Mouse (Mus musculus) kidney, postnatal 10 days (tissue): ENCODE measurements around the gene Txk.

Experiments used
- DNase-seq: peaks from one replicate; pipeline ENCODE4 v3.0.0; 2021; ENCODE audit warnings: mixed read lengths

Txk gene

DNA sequence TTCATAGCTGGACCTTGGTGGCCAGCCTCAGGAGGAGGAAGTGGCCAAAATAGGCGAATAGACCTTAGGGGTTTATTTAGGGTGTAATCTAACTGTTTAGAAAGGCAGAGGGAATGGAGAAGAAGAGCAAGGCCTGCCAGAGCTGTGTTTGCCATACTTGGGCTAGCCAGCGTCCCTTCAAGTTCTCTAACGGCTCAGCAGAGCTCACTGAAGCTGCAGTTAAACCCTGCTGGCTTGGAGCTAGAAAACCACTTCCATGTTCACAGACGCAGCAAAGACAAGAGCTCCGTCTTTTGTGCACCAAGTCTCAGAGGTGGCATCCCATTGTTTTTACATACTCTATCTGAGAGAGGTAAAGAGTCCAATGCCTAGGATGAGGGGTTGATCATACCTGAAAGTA, 2.4 kb downstream of the Txk start:
- no peak for DNase-seq

DNA sequence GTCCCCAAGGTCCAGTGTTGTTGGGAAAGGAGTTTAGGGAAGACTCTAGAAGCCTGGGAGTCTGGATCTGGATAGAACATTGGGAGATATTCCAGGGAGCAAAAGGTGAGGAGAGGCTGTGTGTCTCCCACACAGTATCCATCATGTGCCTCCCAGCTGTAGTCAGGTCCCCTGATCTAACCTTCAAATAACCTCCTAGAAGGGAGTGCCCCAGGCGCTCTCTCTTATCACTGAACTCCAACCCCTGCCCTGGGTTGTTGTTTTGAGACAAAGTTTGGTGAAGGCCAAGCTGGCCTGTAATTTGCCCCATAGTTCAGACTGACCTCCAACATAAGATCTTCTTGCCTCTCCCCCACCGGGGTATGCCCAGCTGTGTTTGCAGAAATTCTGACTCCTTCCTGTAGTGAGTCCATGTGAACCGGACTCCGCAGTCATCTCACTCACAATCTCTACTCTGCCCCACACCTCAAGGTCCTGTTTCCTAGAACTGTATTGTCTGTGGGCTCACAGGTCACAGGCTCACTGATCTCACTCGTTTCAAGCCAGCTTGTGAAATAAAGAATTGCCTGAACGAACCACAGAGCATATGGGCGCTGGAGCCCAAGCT, 3.8 kb downstream of the Txk start:
- DNase-seq: no peak

DNA sequence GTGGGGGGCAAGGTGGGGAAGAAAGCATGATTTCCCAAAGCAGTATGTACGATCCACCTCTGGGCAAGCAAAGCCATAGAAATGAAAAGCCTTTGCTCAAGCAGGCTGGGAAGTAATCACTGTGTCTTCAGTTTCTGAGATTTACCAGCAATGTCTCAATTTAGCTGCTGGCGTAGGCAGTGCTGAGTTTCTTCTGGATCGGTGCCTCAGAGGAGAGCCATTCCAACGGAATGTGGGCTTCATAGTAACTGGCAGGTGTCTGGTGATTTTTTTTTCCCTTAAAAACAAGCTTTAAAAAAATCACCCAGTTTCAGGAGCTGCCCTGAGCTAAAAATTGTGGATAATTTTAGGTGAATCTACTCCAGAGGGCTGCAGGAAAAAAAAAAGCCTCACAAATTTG, 5.2 kb downstream of the Txk start:
- no peak for DNase-seq

DNA sequence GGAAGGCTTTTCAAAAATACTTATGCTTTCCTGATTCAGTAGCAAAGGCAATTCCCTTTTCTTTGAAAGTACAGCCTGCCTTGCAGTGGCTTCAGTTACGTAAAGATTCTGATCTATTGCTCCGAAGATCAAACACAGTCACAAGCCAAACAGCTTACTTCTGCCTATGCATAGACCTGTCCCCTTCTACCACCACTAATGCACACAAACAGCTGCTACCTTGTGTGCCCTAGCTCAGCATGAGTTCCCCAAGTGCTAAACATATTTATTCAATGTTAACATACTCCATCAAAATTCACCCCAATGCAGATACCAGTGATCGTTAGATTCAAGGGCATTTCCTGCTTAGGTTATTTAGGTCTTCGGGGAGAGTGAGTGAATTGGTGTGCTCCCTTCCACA, 6.1 kb downstream of the Txk start:
- no peak for DNase-seq

GRCm38 (mm10) chr5:72743103-72743502, 9.5 kb downstream of the Txk start:
- no peak for DNase-seq

GRCm38 (mm10) chr5:72736868-72737267, 15.7 kb downstream of the Txk start:
- DNase-seq: no peak

DNA sequence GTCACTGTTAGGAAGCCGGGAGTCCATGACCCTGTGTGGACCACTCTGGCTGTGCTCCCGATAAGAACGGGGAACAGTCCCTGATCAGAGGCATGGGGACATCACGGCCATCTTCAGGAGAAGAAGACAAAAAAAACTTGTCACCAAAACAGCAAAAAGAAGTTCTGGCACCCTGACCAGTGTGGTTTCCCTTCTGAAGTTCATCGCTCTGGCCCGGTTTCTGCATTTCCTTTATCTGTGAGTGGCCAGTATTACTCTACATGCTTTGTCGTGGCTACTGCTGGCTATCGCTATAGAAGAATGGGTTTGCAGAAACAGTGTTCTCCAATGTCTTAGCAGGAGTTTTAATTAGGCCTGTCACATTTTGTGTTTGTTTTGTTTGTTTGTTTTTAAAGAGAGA, 16.1 kb downstream of the Txk start:
- no peak for DNase-seq

GRCm38 (mm10) chr5:72735763-72736162, 16.8 kb downstream of the Txk start:
- no peak for DNase-seq

DNA sequence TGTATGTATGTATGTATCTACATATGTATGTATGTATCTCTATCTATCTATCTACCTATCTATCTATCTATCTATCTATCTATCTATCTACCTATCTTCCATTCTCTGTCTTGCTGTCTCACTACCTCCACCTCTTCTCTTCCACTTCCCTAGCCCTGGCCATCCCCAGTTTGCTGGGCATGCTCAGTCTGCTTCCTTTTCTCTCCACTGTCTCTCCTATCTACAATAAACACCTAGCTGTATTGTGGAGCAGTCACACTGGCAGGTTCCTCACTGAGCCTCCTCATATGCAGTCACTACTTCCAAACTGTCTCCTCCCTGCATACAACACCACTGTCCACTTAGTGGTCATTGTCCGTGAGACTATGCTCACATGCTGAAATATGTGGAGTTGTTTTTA, 19.7 kb downstream of the Txk start:
- DNase-seq: no peak

DNA sequence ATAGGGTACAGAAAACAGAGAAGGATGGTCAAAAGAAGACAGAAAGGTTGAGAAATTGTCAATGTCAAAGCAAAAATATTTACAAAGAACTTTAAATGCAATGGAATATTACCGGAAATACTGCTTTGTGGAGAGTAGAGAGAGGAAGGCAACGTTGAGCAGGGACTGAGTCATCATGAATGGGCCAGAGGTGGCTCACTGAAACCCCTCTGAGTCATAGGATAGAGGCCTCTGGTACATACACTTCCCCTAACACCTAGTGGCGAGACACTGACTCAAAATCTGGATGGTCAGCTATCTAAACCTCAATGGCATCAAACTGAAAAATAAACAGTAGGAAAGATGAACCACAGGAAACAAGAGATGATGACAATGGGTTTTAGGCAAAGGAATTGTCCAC, 27.2 kb downstream of the Txk start:
- DNase-seq: no peak

DNA sequence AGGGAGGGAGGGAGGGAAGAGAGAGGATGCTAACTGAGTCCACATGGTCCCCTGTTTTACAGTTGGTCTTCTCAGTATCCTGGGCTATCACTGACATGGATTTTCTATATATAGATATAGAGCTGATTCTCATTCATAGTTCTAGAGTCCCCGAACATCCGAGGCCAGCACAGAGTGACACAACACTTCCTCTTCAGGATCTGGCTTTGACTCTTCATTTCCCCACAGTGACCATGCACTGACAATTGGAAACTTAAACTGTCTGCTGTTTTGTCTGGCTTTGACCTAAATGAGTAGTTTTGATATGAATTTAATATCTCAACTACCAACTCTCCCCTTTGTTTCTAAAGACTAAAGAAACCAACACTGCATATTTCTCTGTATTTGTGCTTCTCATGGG, 29.1 kb downstream of the Txk start:
- no peak for DNase-seq

- no peak for DNase-seq
Measured at GRCm38 (mm10) chr5:72720587-72720986, 32.0 kb downstream of the Txk start.

- DNase-seq: peak; percentile 82
Measured at GRCm38 (mm10) chr5:72710572-72711278, 41.9 kb downstream of the Txk start.

GRCm38 (mm10) chr5:72709976-72710375, 42.6 kb downstream of the Txk start:
- DNase-seq: no peak

- DNase-seq: no peak
Measured at GRCm38 (mm10) chr5:72709451-72709850, 43.1 kb downstream of the Txk start.

DNA sequence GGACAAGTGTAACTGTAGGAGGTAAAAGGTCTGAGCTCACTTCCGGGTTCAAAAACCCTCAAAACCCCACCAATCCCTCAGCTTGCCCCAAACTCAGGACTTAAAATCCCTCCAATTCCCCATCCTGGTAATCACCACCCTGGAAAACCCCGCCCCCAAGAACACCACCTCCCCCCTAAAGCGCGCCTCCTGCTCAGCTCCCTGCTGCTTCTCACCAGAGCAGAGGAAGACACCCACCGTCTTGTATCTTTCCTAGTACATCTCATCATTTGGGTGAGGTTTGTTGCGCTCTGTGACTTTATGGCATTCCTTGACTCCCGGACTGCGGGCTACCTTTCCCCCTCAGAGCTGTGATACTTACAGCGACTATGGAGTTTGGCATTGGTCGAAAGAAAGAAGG, 45.9 kb downstream of the Txk start:
- no peak for DNase-seq

DNA sequence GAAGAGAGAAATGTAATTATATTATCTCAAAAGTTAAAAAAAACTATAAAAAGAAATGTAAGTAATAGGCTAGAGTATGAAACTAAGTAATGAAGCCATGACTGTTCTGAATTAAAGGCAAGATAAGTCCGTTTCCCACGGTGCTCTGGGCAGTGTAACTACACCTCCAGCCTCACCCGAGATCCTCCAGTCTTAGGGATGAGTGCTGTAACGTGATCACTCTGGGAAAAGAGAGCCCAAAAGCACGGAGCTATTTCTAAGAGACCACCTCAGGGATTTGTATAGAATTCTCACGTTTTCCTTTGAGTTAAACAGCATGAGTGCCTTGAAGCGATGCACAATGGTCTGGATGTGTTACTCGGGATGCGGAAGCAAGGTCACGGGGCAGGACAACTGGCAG, 46.5 kb downstream of the Txk start:
- no peak for DNase-seq

DNA sequence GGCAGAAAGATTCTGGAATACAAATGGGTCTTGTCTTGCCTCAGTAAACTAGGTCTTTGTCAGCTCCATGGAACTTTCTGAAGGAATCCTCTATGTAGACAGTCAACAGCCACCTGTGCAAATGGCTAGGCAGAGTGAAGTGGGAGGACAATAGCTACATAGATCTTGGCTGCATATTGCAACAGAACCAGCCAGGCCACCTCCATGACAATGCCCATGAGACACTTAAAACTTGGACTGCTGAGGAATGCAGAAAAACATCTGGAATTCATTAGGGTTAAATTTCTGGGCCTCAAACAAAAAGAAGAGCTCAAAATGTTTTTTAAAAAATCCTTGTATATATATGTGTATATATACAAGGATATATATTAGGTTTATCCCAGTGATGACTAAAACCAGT, 50.4 kb downstream of the Txk start:
- no peak for DNase-seq

GRCm38 (mm10) chr5:72699500-72699818, 53.1 kb downstream of the Txk start:
- DNase-seq: no peak

GRCm38 (mm10) chr5:72698818-72699499, 53.6 kb downstream of the Txk start:
- no peak for DNase-seq

DNA sequence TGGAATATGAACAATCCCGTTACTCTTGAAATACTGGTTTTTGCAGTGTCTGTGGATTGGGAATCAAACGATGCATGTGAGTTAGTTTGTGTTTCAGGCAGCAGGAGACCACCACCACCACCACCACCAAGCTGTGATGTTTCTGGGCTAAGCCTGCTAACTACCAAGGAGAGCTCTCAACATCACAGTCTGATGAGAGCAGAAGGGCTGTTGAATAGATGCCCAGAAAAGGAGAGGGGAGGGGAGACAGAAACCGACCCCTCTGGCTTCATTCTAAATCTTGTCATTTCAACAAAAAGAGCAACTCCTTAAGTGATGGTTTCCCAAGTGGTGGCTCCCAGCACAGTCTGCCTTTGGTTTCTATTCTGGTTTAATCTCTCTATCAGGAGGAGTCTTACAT, 54.2 kb downstream of the Txk start:
- no peak for DNase-seq

DNA sequence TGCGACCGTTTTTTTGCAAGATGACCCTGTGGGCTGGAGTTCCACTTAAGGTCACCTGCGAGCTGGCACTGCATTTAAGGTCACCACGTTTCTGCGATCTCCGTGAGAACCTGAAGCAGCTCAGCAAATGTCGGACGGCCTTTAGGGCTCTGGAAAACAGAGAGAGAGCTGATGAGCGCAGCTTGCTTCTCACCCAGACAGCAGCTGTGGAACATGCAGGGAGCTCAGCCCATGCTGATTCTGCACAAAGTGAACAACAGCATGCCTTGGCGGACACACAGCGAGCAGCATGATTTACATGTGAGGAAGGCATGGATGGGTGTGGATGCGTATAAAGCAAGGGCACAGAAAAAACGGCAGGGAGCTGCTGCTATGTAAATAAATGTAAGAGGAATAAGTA, 56.1 kb downstream of the Txk start:
- DNase-seq: no peak

DNA sequence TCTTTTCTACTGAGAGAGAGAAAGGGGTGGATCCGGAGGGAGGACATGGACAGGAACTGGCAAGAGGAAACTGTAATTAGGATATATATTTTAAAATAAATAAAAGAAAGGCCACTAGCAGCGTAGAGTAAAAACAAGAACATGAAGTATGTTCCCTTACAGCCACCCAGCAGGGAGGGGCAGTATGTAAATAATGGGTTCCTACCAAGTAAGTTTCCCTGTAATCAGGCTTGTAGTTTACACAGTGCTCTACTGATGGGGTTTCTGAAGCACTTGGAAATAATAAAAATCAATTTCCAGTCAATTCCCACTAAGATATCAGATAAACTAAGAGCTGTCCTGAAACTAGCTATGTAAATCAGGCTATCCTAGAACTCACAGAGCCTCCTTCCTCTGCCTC, 57.9 kb downstream of the Txk start:
- no peak for DNase-seq

- DNase-seq: no peak
Measured at GRCm38 (mm10) chr5:72690516-72690915, 62.1 kb downstream of the Txk start.

DNA sequence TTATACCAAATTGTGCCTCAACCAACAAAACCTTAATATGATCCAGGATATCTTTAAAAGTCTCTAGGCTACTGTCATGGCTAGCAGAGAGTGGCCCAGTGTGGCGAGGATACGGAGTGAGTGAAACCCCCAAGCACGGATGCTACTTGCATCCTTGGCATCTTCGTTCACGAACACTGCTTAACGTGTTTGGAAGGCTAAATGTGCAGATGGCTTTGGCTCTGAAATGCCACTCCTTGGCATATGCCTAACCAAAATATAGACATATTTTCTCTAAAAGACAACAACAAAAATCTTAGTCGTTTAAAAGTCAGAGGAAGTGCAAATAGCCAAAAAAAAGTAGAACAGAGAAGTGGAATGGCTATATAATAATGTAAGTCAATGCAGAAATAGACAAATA, 63.0 kb downstream of the Txk start:
- no peak for DNase-seq
